Mouse (Mus musculus): ENCODE results near the gene Rhof.

GRCm38 (mm10) chr5:123139722-123140627 lies 7.5 kb upstream of the Rhof start:
- TF ChIP-seq USF1 (IDR thresholded peaks at IDR 0.05; ENCODE audit: low read depth) (no peak), CEBPB (IDR thresholded peaks at IDR 0.05; ENCODE audit: insufficient read depth, poor library complexity, severe bottlenecking) (no peak), MAX (IDR thresholded peaks at IDR 0.05; ENCODE audit: low read depth) (no peak), POLR2A (IDR thresholded peaks at IDR 0.05; ENCODE audit: insufficient read length, low read depth) (peak; percentile 60)

Measured in myocyte (in vitro differentiated cells).